Mouse (Mus musculus) megakaryocyte-erythroid progenitor cell, adult 5 weeks (primary cell): ENCODE results near the gene Snx32. TPM values are rescaled to one million over a fixed set of nuclear protein-coding genes. Genes with fewer than 3 reads are reported as not detected.

Source experiments
- polyA plus RNA-seq: library from polyadenylated mRNA; stranded (reverse); fragments of >175 nt; gene quantifications from 2 replicates; pipeline ENCODE4 v1.2.3, GENCODE M21; 2012

Gene Snx32
- 1.4 and 1.8 TPM in 2 replicates for polyA plus RNA-seq

GRCm38 (mm10) chr19:5510031-5511026 lies at the start of gene Snx32:
Gene Snx32 (minus strand): TSS chr19:5510538.

GRCm38 (mm10) chr19:5503687-5504086 lies 6.7 kb downstream of the Snx32 start, which contains the start of gene 1700020D05Rik:
Gene 1700020D05Rik (minus strand): TSS chr19:5503787.

GRCm38 (mm10) chr19:5490313-5490897 lies 19.9 kb downstream of the Snx32 start, which contains the start of gene Cfl1:
Gene Cfl1 (plus strand): TSS chr19:5490455.

GRCm38 (mm10) chr19:5487768-5488550 lies 22.4 kb downstream of the Snx32 start, which contains the start of gene Mus81:
Gene Mus81 (minus strand): TSS chr19:5488402.

GRCm38 (mm10) chr19:5473720-5474119 lies 36.6 kb downstream of the Snx32 start, which contains the start of gene Efemp2:
Gene Efemp2 (plus strand): TSS chr19:5473954.

GRCm38 (mm10) chr19:5468374-5468773 lies 42.0 kb downstream of the Snx32 start, which contains the start of gene Ctsw:
Gene Ctsw (minus strand): TSS chr19:5468507.

GRCm38 (mm10) chr19:5460465-5460911 lies 49.9 kb downstream of the Snx32 start, which contains the start of gene Fibp:
Gene Fibp (plus strand): TSS chr19:5460615.

GRCm38 (mm10) chr19:5457746-5458442 lies 52.4 kb downstream of the Snx32 start, which contains the start of gene Ccdc85b:
Gene Ccdc85b (minus strand): TSS chr19:5457894.

GRCm38 (mm10) chr19:5447515-5448353 lies 62.6 kb downstream of the Snx32 start, which contains the start of gene Fosl1:
Gene Fosl1 (plus strand): TSS chr19:5447547.

Other genes starting within 250 kb of the Snx32 start
- gene Pacs1, start 237.4 kb downstream of the Snx32 start, polyA plus RNA-seq: 28.6 and 34.9 TPM in 2 replicates
- gene Sf3b2, start 215.1 kb downstream of the Snx32 start, polyA plus RNA-seq: 327 and 332 TPM in 2 replicates
- not detected in 2 replicates for gene Gal3st3, start 212.2 kb downstream of the Snx32 start, polyA plus RNA-seq
- not detected in 2 replicates for gene Catsper1, start 174.8 kb downstream of the Snx32 start, polyA plus RNA-seq
- 0.10 and 0.16 TPM in 2 replicates for gene Cst6, start 161.0 kb downstream of the Snx32 start, polyA plus RNA-seq
- gene Eif1ad, start 143.8 kb downstream of the Snx32 start, polyA plus RNA-seq: 80.0 and 86.0 TPM in 2 replicates
- 239 and 280 TPM in 2 replicates for gene Banf1, start 143.4 kb downstream of the Snx32 start, polyA plus RNA-seq
- gene Sart1, start 121.8 kb downstream of the Snx32 start, polyA plus RNA-seq: 170 and 280 TPM in 2 replicates
- 0.61 and 1.2 TPM in 2 replicates for gene Tsga10ip, start 108.0 kb downstream of the Snx32 start, polyA plus RNA-seq
- gene Drap1, start 85.6 kb downstream of the Snx32 start, polyA plus RNA-seq: 476 and 605 TPM in 2 replicates
- 69.9 and 80.4 TPM in 2 replicates for gene AI837181, start 85.4 kb downstream of the Snx32 start, polyA plus RNA-seq
- gene Fosl1, start 63.0 kb downstream of the Snx32 start, polyA plus RNA-seq: 24.1 and 26.4 TPM in 2 replicates
- gene Ccdc85b, start 52.6 kb downstream of the Snx32 start, polyA plus RNA-seq: 11.6 and 13.9 TPM in 2 replicates
- gene Fibp, start 49.9 kb downstream of the Snx32 start, polyA plus RNA-seq: 133 and 139 TPM in 2 replicates
- 0.66 and 0.91 TPM in 2 replicates for gene Ctsw, start 42.0 kb downstream of the Snx32 start, polyA plus RNA-seq
- gene Efemp2, start 36.6 kb downstream of the Snx32 start, polyA plus RNA-seq: 0.29 and 0.65 TPM in 2 replicates
- 35.9 and 39.4 TPM in 2 replicates for gene Mus81, start 22.1 kb downstream of the Snx32 start, polyA plus RNA-seq
- gene Cfl1, start 20.1 kb downstream of the Snx32 start, polyA plus RNA-seq: 937 and 1,300 TPM in 2 replicates
- 0.09 and 0.13 TPM in 2 replicates for gene 1700020D05Rik, start 6.8 kb downstream of the Snx32 start, polyA plus RNA-seq
- gene Ovol1, start 50.1 kb upstream of the Snx32 start, polyA plus RNA-seq: 0.15 and 0.43 TPM in 2 replicates
- 13.8 and 24.3 TPM in 2 replicates for gene Ap5b1, start 57.5 kb upstream of the Snx32 start, polyA plus RNA-seq
- gene Rnaseh2c, start 91.3 kb upstream of the Snx32 start, polyA plus RNA-seq: 428 and 481 TPM in 2 replicates
- gene Kat5, start 99.7 kb upstream of the Snx32 start, polyA plus RNA-seq: 72.7 and 88.5 TPM in 2 replicates
- 186 and 217 TPM in 2 replicates for gene Rela, start 126.9 kb upstream of the Snx32 start, polyA plus RNA-seq
- 234 and 255 TPM in 2 replicates for gene Sipa1, start 153.2 kb upstream of the Snx32 start, polyA plus RNA-seq
- gene Map3k11, start 178.2 kb upstream of the Snx32 start, polyA plus RNA-seq: 229 and 246 TPM in 2 replicates
- 233 and 270 TPM in 2 replicates for gene Pcnx3, start 178.4 kb upstream of the Snx32 start, polyA plus RNA-seq
- gene Kcnk7, start 193.8 kb upstream of the Snx32 start, polyA plus RNA-seq: 0.37 and 0.54 TPM in 2 replicates
- 87.7 and 93.6 TPM in 2 replicates for gene Ehbp1l1, start 215.8 kb upstream of the Snx32 start, polyA plus RNA-seq
- gene Fam89b, start 219.1 kb upstream of the Snx32 start, polyA plus RNA-seq: 138 and 143 TPM in 2 replicates
- gene Ltbp3, start 230.4 kb upstream of the Snx32 start, polyA plus RNA-seq: 47.2 and 67.1 TPM in 2 replicates